Mouse (Mus musculus): Measurements from ENCODE around the gene Nlrp4a.
"Not testable (repeated sequence)": the region's sequence is repeated elsewhere in the genome, so short reads cannot be mapped to it uniquely, and the experiment has no call there.

Nlrp4a gene

GRCm38 (mm10) chr7:26434813-26435212 lies at the start of gene Nlrp4a:
Nlrp4a (plus strand) TSS chr7:26435113.
- no peak for DNase-seq (ENCODE audit: low read depth, low spot score)

DNA sequence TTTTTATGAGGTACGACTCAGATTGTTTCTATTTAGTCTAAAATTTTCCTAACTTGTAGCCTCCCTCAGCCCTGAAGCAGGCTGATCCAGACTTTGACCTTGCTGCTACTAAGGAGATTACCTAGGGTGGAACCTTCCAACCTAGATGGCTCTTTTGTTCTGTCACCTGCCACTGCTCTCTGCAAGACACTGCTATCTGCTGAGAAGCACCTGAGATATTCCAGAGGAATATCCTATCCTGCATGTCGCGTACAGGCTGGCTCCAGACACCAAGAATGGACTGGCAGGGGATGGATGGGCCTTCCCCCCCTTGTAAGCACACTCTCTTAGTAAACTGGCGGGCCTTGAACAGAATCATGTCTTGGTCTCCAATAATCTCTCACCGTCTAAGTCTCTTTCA lies 48.2 kb upstream of the Nlrp4a start:
- DNase-seq (ENCODE audit: low read depth, low spot score), result not testable (repeated sequence)

GRCm38 (mm10) chr7:26391137-26391536 lies 43.8 kb upstream of the Nlrp4a start:
- not testable (repeated sequence) for DNase-seq (ENCODE audit: low read depth, low spot score)

DNA sequence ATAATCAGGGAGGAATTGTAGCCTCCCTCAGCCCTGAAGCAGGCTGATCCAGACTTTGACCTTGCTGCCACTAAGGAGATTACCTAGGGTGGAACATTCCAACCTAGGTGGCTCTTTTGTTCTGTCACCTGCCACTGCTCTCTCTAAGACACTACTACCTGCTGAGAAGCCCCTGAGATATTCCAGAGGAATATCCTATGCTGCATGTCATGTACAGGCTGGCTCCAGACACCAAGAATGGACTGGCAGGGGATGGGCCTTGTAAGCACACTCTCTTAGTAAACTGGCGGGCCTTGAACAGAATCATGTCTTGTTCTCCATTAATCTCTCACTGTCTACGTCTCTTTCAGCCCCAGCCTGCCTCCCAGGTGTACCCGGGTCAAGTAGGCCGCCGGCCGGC lies 43.1 kb upstream of the Nlrp4a start:
- not testable (repeated sequence) for DNase-seq (ENCODE audit: low read depth, low spot score)

GRCm38 (mm10) chr7:26403600-26403999 lies 31.3 kb upstream of the Nlrp4a start, which contains the start of gene Nlrp9c:
Nlrp9c (minus strand) TSS chr7:26403700.
- DNase-seq (ENCODE audit: low read depth, low spot score), result not testable (repeated sequence)

GRCm38 (mm10) chr7:26476690-26477089 lies 41.8 kb downstream of the Nlrp4a start:
- DNase-seq (ENCODE audit: low read depth, low spot score), result no peak

GRCm38 (mm10) chr7:26489514-26489913 lies 54.6 kb downstream of the Nlrp4a start:
- DNase-seq (ENCODE audit: low read depth, low spot score), result not testable (repeated sequence)
